Mouse (Mus musculus) kidney, postnatal 25 days (tissue): Measurements from ENCODE around the gene Hba-a2.
A peak's percentile ranks its signal among the peaks of the same experiment; 100 is the strongest.
"Not testable (repeated sequence)": the region's sequence is repeated elsewhere in the genome, so short reads cannot be mapped to it uniquely, and the experiment has no call there.

Source experiments
- DNase-seq, 2 experiments: peaks; one replicate each; pipeline ENCODE4 v3.0.0; 2021; ENCODE audit warnings: mixed read lengths in 2 of 2

Gene Hba-a2

DNA sequence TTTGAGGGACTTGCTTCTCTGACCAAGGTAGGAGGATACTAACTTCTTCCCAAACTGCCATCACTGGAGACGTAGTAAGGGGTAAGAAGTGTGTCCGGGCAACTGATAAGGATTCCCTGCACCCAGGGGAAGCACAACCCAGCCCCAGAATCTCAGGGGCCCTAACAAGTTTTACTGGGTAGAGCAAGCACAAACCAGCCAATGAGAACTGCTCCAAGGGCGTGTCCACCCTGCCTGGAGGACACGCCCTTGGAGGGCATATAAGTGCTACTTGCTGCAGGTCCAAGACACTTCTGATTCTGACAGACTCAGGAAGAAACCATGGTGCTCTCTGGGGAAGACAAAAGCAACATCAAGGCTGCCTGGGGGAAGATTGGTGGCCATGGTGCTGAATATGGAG lies at the start of gene Hba-a2:
Hba-a2 (plus strand) TSS at position 287 of the 400 bp plus-strand sequence.
- DNase-seq = not testable (repeated sequence)

DNA sequence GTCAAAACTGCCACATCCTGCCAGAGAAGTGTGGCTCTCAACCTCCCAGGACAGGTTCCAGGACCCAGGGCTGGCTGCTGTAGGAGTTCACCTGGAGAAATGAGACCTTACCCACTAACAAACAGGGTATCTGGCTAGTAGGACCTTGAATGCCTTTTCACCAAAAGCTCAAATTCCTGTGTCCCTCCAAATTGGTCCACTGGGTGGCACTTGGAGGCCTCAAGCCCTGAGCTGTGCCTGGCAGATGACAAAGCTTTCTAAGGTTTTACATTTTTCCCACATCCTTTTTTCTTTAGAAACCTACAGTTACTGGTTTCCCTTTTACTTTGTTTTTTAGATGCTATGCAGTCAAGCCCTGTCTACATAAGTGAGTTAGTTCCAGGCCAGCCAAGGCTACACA lies 49.2 kb upstream of the Hba-a2 start:
- no peak for DNase-seq

DNA sequence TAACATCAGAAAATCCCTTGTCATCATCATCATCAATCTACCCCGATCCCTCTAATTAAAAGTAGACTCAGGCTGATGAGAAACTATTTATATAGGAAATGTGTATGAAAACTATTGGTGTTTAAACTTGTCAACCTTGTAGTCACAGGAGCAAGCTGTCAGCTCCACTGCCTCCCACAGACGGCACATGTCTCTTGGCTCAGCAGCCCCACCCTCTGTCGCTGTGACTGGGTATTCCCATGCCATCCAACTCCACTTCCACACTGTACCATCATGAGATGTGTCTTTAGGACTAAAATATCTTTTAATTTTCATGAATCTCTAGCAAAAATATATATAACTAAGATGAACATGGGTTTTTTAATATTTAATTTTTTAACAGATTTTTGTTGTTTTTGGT lies 47.9 kb upstream of the Hba-a2 start:
- no peak for DNase-seq

GRCm38 (mm10) chr11:32250880-32251763 lies 45.2 kb upstream of the Hba-a2 start:
- DNase-seq = no peak

DNA sequence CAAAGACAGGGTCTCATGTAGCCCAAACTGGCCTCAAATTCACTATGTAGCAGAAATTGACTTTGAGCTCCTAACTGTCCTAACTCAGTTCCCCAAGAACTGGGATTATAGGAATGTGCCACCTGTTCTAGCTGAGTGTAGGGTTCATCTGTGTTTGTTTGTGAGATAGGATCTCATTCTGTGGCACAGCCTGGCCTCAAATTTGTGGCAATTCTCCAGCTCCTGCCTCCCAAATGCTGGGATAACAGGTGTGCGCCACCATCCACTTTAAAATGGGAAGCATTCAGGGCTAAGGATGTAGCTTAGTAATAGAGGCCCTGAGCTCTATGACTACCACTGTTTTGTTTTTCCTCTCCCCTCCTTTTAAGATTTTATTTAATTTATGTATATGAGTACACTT lies 43.2 kb upstream of the Hba-a2 start:
- DNase-seq = no peak

DNA sequence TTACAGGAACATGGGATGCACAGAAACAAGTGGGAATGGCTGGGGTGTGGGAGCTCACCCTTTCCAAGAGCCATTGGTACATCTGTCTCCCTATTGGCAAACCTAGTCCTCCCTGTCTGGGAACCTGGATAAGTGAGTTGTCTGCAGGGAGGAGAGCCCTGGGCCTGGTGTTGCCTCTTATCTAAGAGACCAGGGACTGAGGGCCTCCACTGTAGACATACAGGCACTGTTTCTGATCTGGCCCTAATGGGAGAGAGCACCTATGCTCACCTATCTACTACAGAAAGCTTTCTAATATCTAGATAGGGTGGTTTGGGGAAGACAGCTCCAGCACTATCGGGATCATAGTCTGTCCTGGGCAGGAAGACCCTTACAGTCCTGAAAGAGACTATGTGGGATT lies 40.1 kb upstream of the Hba-a2 start:
- no peak for DNase-seq

- no peak for DNase-seq
Measured at GRCm38 (mm10) chr11:32256566-32256965, 39.7 kb upstream of the Hba-a2 start.

GRCm38 (mm10) chr11:32262674-32263415 lies 33.4 kb upstream of the Hba-a2 start:
- DNase-seq = no peak

GRCm38 (mm10) chr11:32265117-32265738 lies 31.1 kb upstream of the Hba-a2 start:
- no peak for DNase-seq

DNA sequence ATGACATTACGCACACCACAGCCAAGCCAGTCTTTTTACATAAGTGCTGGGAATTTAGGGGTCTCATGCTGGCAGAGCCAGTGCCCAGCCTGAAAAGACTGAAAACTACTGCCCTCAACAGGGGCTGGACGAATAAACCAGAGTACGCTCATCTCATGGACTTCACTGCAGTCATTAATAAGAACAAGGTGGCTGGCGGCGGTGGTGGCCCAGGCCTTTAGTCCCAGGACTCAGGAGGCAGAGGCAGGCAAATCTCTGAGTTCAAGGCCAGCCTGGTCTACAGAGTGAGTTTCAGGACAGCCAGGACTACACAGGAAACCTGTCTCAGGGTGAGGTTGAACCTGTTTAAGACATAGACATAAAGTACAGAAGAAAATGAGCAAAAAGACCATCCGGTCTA lies 30.1 kb upstream of the Hba-a2 start:
- DNase-seq = no peak

DNA sequence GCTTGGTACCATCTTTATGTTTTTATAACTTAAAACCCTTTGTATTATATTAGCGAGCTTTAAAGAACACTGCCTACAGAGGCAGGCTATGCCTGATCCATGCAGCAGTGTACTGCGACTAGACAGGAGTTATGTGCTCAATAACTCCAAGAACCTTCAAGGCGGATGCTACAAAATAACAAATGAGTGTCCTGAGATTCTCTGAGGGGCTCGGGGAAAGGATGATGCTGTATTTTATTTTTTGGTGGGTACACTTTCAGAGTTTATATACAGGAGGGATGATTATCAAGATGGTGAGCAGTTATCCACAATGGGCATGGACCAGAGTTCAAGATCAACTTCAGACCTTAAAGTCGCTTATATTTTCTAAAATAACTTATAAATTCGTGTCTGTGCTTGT lies 29.5 kb upstream of the Hba-a2 start:
- no peak for DNase-seq

DNA sequence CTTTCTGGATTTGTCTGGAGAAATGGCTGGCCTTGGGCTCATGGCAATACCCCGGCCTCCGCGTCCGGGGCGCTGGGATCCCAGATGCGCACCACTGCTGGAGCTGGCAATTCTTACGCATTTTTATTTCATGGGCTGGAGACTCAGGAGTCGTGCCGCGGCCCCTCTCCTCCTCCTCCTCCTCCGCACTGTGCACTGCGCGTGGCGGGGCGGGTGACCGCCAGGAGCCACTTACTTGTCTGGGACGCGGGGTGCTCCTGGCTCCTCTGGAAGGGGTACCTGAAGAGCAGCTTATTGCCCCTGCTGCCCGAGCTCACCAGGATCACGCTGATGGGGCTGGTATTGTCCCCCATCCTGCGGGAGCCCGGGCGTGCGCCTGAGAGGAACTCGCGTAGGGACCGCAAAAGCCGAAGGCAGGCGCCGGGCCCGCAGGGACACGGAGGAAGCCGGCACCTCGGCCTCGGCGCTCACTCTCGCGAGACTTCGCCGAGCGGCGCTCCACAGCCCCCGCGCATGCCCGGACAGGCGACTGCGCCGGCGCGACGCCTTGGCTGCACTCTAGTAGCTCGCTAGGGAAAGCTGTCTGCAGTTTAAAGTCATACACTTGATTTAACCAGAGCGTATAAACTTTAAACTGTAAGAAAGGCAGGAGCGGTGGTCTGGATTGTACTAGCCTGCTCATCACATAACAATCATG lies 29.0 kb upstream of the Hba-a2 start, which contains the start of gene Nprl3:
Nprl3 (minus strand) TSS at position 520 of the 697 bp plus-strand sequence.
- peak; percentile 95 to 98 for DNase-seq

DNA sequence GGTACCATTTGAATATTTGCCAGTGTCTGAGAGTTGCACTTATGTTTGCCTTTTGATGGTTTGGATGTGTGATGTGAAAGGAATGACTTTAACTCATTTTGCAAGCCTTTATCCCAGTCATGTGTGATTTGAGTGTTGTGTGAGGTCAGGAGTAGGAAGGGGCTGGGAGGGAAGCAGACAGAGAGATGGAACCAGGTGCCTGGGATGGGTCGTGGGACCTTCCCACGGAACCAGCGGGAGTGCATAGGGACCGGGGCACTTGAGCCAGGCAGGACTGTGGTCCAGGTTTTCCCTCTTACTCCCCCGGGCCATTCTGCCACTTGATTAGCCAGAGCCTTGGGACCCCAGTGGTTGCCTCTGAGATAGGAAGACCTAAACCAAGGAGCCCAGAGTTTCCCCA lies 28.3 kb upstream of the Hba-a2 start:
- no peak for DNase-seq

GRCm38 (mm10) chr11:32268952-32269351 lies 27.3 kb upstream of the Hba-a2 start:
- no peak for DNase-seq

GRCm38 (mm10) chr11:32271178-32271577 lies 25.1 kb upstream of the Hba-a2 start:
- no peak for DNase-seq

DNA sequence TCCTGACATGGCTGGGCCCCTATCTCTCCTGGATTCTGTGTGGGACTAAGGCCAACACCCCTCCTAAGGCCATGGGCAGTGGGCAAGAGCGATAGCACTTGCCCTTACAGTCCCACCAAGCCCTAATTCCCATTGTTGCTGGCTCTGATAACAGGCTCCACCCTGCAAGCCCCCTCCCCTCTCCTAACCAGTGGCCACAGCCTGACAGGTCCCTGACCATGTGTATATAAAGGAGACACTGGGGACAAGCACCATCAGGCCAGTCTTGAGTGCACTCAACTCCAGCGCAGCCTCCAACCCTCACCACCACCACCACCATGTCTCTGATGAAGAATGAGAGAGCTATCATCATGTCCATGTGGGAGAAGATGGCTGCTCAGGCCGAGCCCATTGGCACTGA lies 19.9 kb upstream of the Hba-a2 start, which contains the start of gene Hba-x:
Hba-x (plus strand) TSS at position 54 of the 400 bp plus-strand sequence.
- no peak for DNase-seq

GRCm38 (mm10) chr11:32277736-32278457 lies 18.4 kb upstream of the Hba-a2 start:
- DNase-seq = no peak

DNA sequence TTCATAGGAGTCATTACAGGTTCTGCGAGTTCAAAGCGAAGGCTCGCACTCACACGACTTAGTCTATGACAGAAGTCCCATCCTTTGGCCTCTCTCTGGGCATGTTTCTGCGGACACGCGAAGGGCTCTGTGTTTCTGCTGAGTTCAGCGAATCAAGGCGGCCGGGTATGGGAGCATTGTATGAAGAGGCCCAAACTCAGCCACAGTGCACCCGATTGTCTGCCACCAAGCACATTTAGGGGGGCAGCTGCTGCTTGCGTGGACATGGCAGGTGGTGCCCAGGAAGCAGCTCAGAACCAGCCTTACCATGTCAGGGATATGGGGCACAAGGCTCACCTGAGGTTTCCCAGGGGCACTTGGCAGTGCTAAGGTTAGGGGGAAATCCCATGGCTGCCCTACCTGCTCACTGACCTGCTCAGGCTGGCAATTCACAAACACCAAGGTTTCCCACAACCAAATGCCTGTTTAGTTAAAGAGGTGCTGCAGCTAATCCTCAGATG lies 17.8 kb upstream of the Hba-a2 start:
- no peak for DNase-seq

DNA sequence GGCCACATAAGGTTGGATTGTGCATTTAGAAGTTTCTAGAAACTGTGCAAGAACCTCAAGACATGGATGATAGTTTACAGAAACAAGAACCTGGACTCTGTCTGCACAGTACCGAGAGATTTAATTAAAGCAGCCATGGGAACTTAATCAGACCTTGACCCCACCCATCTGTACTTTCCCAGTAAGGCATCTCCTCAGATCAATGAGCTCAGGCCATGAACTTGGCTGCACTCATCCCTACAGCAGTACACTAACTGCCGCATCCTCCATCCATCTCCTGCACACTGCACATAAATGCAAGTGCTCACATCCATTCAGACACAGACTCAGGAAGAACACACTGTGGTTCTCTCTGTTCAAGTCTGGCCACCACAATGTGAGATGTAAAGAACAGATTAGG lies 15.6 kb upstream of the Hba-a2 start:
- no peak for DNase-seq

- no peak for DNase-seq
Measured at GRCm38 (mm10) chr11:32281416-32282144, 14.7 kb upstream of the Hba-a2 start.
